Mouse (Mus musculus) brain, embryonic 14.5 days (tissue): ENCODE results near the gene Dennd1b. TPM values are rescaled to one million over a fixed set of nuclear protein-coding genes. Genes with fewer than 3 reads are reported as not detected.

Source experiments
- DNase-seq: peaks from one replicate; pipeline ENCODE4 v3.0.0-alpha.2; 2011; ENCODE audit warnings: low read depth
- CTCF ChIP-seq: fragments of 200-500 bp; IDR thresholded peaks from 2 replicates; pipeline ENCODE4 v1.5.1; 2012; ENCODE audit warnings: inconsistent platforms, mild to moderate bottlenecking, moderate library complexity, borderline replicate concordance; ENCODE audit not compliant: insufficient read depth, insufficient read length; ENCODE audit errors: extremely low read depth
- POLR2A ChIP-seq: fragments of 200-500 bp; IDR thresholded peaks from 2 replicates; pipeline ENCODE4 v1.6.1; 2012; ENCODE audit warnings: mild to moderate bottlenecking, inconsistent platforms, borderline replicate concordance; ENCODE audit not compliant: poor library complexity, insufficient read depth, insufficient read length, severe bottlenecking; ENCODE audit errors: extremely low read depth
- polyA plus RNA-seq: library from polyadenylated mRNA; depleted of rRNA; stranded (reverse); fragments of >200 nt; gene quantifications from 2 replicates; pipeline ENCODE4 v1.2.3, GENCODE M21; 2012; rRNA removed

Gene Dennd1b
- polyA plus RNA-seq, 1 experiment: 7.2 TPM

- TF ChIP-seq POLR2A (no peak), CTCF (no peak)
These were observed 261.2 kb downstream of the Dennd1b start for GRCm38 (mm10) chr1:139224309-139224949.

More at GRCm38 (mm10) chr1:139224309-139224949, 261.2 kb downstream of the Dennd1b start:
- no peak for DNase-seq

Other genes with a start within 250 kb of the Dennd1b start
- 62.8 and 83.9 TPM in 2 replicates for gene Lhx9, start 114.9 kb upstream of the Dennd1b start, polyA plus RNA-seq
- gene 2310009B15Rik, start 106.6 kb upstream of the Dennd1b start, polyA plus RNA-seq: 38.6 and 65.3 TPM in 2 replicates